Mouse (Mus musculus) CD8-positive naive resting alpha-beta T cell, adult 2 months (primary cell): ENCODE data around the gene Accs.

ENCODE experiments used
- DNase-seq, 2 experiments: peaks; one replicate each; pipeline ENCODE4 v3.0.0; 2022; ENCODE audit warnings: low read depth in 2 of 2, low spot score in 2 of 2

Gene Accs

DNA sequence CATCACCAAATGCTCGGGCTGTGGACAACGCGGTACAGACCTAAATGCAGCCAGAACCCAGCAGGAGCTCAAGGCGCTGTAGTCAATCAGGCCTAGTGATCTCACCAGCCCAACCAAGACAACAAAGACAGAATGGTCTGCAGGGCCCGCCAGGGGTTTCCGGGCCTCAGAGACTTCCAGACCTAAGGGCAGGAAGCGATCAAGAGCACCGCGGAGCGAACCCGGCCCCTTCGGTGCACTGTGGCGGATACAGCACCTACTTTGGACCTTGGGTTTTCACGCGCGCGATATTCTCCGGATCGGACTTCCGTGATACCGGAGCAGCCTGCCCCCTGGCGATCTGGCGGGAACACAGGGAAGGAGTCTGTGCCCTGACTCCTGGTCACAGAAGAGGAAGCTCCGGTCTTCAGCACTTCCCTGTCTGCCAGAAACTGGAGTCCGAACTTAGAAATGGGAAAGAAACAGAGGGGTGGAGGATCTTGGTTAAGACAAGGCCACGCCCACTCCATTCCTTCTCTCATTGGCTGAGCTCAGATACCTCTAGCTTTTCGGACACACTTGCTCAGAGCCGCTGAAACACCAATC lies at the start of gene Accs:
Gene Accs, minus strand, starts transcription at position 439 of the 585 bp plus-strand sequence.
- peak; percentile 38 to 42 for DNase-seq

- DNase-seq, result no peak
Observed at GRCm38 (mm10) chr2:93891611-93892280, 42.0 kb upstream of the Accs start.

DNA sequence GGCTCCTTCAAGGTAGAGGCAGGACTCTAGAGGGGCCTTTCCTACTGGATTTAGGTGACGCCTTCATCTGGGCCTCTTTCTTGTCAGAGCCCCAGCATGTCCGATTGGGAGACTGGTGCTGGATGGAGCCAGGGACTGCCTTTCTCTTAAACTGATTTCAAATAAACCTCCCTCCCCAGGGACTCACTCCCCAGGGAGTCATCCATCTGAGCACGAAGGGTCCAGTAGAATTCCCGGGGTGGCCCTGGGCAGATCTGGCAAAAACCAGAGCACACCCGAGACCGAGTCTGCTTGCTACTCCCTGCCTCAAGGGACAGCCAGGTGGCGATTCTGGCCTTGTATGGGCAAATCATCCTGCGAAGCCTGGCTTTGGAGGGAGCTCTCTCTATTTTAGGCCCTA lies 40.4 kb upstream of the Accs start:
- DNase-seq, result no peak

DNA sequence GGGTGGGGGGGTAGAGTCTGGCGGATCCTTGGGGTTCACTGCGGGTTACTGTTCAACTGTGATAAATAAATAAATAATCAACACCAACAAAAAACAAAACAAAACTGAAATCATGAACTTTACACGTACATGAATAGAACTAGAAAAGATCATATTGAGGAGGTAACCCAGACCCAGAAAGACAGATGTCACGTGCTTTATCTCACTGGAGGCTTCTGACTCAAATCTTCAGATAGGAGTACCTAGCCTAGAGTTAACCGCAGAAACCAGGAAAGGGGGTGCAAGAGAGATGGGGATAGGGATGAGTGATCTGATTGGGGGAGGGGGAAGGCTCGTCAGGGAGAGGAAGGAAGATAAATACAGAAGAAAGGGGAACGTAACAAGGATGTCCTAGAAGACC lies 39.3 kb upstream of the Accs start:
- no peak for DNase-seq

DNA sequence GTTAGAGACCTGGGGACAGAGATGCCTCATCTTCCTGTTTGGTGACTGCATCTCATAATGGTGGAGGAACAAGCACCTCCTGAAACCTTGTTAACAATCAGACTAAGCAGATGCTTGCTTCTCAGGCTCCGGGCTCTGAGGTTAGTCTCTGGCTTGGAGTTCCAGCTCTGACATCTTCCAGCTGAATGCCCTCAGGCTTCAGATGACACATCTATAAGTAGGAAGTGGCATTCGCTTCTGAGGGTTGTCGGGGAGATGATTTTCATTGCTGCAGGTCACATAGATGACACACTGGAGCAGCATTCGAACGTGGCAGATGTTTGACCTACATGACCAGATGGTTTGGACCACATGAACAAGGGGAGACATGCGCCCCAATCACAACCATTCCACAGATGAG lies 38.6 kb upstream of the Accs start:
- DNase-seq, result no peak

DNA sequence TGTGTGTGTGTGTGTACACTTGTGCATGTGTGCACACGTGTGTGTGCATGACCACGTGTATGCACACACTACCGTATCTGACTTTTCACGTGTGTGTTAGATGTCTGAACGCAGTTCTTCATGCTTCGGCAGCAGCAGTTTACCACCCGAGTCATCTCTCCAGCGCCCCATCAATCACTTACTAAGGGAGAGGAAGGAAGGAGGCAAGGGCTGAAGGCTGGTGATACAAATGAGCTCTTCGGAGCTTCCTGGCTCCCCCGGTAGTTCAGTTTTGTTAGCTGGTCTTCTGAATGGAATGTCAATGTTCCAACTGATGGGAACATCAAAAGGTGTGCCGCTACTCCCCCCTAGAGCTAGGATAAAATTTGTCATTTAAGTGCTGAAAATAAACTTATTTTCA lies 37.5 kb upstream of the Accs start:
- DNase-seq, result no peak

DNA sequence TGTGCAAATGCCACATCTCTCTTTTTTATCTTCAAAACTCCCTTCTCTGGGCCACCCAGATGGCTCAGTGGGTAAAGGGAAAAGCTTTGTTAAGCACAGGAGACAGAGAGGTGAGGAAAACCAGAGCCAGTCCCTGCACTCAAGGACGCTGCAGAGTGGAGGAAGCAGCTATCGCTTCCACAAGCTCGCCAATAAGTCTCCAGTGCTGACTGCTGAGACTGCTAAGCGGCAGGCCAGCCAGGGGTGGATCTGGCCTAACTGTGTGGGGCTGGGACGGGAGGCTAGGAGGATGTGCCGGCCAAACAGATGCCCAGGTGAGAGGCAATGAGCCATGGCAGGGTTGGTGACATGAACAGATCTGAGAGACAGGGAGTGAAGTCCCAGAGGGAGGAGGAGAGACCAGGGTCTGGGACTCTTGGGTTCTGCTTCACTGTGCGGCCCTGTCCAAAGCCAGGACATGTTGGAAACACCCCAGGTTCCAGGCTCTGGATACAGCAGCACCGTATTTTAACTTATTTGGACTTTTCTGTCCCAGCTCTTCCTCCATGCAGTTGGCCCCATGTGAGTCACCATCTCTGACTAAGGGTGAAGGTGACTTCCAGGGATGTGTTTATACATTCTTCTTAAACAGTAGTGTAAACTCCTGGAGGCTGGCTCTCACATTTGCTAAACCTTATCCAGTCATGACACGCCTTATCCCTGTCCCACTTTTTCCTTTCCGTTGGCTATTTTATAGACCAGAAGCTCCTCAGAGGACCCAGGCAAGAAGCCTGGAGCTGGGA lies 36.5 kb upstream of the Accs start:
- DNase-seq, result no peak

DNA sequence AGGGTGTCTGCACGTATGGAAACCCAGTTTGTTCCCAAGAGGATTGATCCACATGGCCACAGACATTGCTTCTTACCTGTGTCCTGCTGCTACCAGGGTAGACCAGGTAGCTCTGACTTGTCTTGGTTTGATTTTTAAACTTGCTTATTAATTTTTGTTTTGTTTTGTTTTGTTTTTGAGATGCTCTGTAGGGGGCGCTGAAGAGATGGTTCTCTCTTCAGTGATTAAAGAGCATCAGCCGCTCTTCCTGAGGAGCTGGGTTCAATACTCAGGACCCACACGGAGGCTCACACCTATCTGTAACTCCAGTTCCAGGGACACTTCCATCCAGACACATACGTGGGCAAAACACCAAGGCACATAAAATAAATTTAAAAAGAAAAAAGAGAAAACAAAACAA lies 33.3 kb upstream of the Accs start:
- no peak for DNase-seq

GRCm38 (mm10) chr2:93881640-93882367 lies 32.1 kb upstream of the Accs start:
- DNase-seq, result no peak

GRCm38 (mm10) chr2:93880981-93881380 lies 31.2 kb upstream of the Accs start:
- no peak for DNase-seq

DNA sequence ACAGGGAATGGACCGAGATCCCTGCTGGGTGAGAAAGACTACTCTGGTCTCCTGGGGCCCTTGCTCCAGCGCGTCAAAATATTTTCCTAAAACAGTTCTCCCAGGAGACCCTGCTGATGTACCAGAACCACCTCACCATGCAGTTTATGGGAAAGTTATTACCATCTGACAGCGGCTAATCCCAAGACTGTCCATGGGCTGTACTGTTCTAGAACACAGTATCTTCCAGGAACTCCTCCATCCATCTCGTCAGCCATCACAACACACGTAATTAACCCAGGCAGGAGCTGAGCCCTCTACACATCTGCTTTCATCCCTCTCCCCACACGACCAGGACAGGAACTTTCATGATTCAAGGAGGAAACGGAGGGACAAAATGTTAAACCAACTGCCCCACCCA lies 30.7 kb upstream of the Accs start:
- DNase-seq, result no peak

- DNase-seq, result no peak
Observed at GRCm38 (mm10) chr2:93877005-93877404, 27.3 kb upstream of the Accs start.

DNA sequence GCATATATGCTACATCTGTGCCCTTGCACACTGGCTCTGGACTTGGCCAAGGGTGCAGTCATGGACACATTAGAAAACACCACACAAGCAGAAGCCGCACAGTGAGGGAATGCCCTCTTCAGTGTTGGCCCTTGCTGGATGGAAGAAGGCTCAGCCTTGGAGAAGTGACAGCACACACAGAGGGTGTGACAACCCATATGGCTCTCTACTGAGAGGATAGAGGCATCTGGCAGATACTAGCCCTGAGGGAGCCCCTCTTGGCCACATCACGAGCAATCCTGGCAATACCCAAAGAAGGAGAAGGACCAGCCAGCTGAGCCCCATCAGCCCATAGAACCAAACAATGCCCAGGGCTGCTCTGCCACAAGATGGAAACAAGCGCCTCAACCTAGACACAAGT lies 24.9 kb upstream of the Accs start:
- no peak for DNase-seq

DNA sequence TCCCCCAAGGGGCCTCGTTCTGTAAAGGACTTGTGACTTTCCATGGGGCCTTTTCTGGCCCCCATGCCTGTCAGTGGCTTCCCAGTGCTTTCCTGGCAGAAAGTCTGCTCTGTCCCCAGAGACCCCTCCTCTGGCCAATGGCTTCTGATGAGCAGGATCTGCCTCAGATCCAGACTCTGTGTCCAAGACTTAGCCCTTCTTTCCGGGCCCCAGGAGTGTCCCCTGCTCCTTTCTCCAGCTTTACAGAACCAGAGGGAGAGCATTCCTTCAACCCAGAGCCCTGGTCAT lies 24.4 kb upstream of the Accs start:
- DNase-seq, result no peak

- DNase-seq, result no peak
Observed at GRCm38 (mm10) chr2:93873449-93874226, 23.9 kb upstream of the Accs start.

GRCm38 (mm10) chr2:93872257-93872656 lies 22.5 kb upstream of the Accs start:
- no peak for DNase-seq

DNA sequence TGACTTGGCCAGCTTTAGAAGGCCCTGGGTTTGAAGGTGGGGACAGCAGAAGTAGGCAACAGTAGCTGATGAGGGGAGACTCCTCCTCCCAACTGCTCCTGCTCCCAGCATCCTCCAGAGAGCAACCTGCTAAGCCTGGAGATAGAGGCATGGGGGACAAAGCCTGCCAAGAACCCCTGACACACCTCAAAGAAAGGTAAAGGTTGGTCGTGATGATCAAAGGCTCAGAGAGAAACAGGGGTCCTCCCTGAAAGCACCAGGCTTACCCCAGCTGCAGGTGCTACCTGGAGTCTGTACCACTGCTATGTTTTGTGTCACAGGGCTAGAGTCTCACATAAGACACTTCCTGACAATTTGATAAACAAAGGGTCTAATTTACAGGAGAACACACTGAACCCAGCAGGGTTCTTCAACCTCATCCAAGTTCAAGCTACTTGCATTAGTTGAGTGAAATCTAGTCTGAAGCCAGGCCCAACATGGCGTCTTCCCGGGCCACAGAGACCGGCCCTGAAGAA lies 21.7 kb upstream of the Accs start:
- DNase-seq, result no peak

DNA sequence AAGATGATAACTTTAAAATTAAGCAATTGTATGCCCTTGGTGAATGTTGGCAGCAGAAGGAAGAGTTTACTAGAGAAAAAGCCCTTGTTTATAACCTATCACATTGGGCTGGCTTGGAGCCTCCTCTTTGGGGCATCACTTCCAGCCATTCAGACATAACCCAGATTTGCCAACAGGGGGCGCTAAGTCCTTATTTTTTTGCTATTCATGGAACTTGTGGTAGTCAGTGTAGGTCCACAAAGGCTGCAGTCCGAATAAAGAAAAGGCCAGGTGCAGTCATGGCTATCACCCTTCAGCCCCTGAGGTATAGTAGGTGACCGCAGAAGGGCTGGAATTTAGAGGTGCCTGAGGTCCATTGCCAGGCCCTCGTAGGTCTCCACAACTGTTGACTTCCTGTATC lies 21.1 kb upstream of the Accs start:
- peak in 1 of 2 experiments; percentile 11 for DNase-seq

DNA sequence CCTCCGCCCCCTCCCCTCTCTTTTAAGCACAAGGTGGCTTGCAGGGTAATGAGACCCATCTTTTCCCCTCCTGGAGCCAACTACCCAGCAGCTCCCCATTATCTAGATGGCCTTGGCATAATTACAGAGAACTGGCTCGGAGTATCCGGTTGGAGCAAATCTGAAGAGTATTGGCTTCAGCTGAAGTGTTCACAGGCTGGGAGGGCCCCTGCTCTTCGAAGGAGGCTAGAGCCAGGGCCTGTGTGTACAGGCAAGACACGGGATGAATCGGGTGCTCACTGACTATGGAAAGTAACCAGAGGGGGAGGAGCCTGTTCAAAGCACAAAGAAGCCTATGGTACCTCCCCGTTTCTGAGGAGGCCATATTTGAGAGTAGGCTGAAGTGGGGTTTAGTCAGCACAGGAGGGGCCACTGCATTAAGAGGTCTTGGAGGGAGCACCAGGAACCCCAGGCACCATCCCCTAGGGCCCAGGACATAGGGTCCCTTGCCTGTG lies 19.4 kb upstream of the Accs start, which contains the start of gene Accsl:
Gene Accsl, minus strand, starts transcription at position 51 of the 494 bp plus-strand sequence.
- no peak for DNase-seq

GRCm38 (mm10) chr2:93868566-93868965 lies 18.8 kb upstream of the Accs start:
- no peak for DNase-seq

DNA sequence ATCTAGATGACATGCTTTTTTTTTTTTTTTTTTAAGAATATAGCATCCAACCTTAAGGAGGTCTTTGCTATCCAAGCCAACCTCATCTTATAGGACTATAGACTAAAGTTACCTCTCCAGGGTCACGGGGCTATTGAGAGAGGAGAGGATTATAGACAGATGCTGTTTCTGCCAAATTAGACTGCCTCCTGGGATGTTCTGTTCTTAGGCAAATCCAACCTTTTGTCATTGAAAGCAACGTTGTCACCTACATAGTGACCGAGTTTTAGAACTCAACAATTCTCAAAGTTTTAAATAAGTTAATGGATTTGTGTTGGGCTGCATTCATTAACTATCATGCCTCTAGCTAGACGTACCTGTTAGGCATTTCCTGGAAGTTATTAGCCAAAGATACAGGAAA lies 13.5 kb upstream of the Accs start:
- no peak for DNase-seq
